Mouse (Mus musculus) ZHBTc4 (cell line): ENCODE results near the gene Papss1.
A peak's percentile ranks its signal among the peaks of the same experiment; 100 is the strongest.
"Not testable (repeated sequence)": the region's sequence is repeated elsewhere in the genome, so short reads cannot be mapped to it uniquely, and the experiment has no call there.

ENCODE experiments used
- DNase-seq: peaks from one replicate; pipeline ENCODE4 v3.0.0-alpha.2; 2011; ENCODE audit warnings: low read depth, low spot score

Papss1 gene

DNA sequence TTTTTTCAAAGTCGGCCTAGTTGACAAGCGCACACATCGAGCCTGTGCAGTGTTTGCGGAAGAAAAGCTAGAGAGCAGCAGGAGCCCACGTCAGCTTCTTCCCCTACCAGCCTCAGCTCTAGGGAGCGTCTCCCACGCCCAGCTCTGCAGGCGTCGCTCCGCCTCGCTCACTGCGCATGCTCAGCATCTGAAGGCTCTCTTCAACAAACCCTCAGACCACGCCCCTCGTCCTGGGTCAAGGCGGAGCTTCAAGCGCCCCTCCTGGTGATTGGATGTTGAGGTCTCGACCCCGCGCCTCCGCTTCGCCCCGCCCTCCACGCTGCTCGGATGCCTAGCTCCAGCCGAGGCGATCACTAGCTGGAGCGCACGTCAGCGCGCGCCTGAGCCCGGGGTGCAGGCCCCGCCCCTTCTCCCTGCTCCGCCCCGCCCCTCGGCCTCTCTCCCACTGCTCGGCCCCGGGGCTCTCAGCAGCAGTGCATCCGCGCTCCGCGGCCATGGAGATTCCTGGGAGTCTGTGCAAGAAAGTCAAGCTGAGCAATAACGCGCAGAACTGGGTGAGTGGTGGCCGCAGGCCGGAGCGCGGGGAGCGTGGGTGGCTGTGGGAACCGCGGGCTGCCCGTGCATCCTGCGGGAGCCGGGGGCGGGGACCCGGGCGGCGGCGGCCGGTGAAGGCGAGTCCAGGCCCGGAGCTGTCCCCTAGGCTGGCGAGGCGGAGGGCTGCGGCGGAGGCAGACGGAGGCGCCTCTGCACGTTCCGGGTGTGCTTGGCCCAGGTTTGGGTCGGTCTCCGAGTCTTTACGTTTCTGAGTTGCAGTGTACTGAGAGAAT is at the start of gene Papss1:
Papss1 (plus strand) TSS at position 339 of the 827 bp plus-strand sequence.
- DNase-seq = peak; percentile 100

DNA sequence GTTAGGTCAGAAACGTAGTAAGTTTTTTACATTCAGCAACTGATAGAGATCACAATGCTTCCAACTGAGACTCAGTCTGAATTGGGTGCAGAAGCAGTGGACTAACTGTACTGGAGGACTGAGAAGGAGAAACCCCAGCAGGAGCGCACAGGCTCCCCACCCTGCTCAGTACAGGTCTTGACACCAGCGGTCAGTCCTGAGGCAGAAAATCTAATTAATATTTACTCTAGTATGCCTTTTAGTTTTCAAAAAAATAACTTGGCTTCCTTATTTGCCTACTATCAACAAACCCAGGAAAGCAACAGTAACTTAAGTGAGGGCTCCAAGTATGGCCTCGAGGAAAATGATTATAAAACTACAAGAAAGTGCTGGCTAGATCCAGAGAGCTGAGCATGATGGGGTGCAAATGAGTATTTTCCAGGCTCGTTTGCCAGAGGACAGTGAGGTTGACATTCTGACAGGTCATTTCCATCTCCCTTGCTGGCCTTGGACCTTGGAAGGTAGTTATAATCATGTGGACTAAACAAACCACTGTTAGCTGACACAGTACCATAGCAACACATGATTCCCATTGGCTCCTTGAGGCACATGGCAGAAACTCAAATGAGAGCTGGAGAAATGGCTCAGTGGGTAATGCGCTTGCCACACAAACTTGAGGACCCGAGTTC is 48.1 kb upstream of the Papss1 start:
- DNase-seq = no peak

DNA sequence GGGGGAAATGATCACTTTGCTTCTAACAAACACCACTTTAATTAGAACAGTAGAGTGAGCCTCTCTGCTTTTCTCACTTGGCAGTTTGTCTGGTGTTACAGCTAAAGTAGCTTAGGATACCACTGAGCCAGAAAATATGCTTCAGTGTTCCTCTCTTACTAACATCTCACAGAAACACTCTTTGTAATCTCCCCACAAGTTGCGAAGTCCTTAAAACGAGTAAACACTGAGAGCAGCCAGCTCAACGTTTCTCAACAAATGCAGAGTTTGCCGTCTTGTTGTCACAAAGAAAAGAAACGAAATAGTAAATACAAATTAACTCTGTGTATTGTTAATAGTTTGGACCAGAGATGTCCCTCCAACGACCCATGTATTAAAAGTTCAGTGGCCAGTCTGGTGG is 46.8 kb upstream of the Papss1 start:
- no peak for DNase-seq

DNA sequence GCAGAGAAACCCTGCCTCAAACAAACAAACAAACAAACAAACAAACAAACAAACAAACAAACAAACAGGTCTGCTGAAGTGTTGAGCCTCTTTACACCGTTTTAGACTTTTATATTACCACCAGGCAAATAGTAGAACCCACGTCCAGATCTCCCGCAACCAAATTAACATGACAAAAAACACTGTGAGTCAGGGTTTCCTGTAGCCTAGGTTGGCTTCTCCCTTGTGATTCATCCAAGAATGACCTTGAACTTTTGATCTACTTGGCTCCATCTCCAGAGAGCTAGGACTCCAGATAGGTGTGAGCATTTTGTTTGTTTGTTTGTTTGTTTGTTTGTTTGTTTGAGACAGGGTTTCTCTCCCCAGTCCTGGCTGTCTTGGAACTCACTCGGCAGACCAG is 43.4 kb upstream of the Papss1 start:
- peak; percentile 66 for DNase-seq

DNA sequence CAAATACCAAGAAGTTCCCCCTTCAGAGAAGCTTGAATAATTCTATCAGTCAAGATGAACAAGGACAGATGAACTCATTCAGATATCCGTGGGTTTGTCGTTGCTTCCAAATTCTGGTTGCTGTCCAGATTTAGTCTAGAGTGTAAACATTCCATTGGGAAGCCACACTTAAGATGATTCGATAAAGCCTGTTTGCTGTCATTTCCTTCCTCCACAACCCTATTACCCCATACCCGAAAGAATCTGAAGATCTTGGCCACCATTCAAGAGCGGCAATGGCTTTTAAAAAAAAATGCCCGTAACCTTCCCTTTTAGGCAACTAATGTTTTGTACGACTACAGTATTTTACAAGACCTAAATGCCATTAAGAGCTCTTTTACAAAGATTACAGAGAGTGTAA is 42.3 kb upstream of the Papss1 start:
- no peak for DNase-seq

DNA sequence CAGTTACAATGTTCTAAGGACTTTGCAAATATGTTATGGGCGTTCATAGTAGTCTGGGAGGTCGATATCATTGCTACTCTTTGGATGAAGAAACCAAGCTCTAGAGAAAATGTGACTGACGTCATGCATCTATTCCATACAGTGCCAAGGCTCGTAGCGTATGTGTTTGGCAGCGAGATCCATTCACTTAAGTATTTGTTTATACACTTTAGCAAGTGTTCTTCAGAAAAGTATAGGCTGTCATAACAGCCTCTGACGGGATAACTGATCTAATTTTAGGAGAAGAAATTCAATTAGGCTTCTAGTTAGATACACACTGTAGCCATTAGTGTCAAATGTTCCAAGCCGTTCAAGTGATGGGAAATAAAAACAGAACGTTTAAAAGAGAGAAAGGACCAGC is 40.8 kb upstream of the Papss1 start:
- DNase-seq = no peak

DNA sequence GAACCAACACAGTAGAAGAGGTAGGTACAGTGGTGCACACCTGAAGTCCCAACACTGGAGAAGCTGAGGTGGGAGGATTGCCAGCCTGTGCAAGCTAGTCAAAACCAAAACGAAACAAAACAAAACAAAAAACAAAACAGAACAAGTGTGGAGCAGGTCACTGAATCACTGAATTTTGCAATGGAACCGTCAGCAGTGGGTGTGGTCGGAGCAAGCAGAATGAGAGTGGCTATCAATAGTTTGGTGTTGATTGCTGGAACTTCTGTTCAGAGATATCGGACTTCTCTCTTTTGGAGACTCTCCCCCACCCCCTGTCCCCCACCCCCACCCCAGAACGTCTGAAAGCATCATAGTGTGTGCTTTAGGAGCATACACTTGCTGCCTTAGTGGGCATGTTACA is 40.4 kb upstream of the Papss1 start:
- no peak for DNase-seq

DNA sequence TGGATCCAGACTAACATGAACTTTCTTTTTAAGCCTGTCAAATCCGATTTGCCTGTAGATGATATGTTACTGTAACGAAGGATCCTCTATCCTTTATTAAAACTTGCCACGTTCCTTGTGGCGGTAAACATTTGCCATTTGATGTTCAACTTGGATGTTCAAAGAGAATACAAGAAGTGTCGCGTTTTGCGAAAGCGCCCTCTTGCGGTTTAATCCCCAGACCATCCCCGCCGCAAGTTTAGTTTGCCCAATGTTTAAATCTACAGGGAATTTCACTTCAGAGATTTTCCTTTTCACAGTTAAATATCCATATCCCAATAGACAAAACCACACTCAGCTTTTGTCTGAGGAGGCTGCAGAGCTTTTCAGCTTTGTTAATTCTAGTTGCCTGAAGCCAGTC is 39.8 kb upstream of the Papss1 start:
- DNase-seq = peak; percentile 52

DNA sequence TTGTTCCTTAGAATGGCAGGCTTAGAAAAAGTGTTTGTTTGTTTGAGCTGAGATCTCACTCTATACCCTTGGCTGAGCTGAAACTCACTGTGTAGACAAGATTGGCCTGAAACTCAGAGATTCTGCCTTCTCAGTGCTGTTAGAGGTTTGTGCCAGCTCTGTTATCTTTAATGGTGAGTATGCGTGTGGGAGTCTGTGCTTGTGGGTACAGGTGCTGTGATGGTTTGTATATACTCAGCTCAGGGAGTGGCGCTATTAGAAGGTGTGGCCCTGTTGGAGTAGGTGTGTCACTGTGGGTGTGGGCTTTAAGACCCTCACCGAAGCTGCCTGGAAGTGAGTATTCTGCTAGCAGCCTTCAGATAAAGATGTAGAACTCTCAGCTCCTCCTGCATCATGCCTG is 39.3 kb upstream of the Papss1 start:
- DNase-seq = no peak

DNA sequence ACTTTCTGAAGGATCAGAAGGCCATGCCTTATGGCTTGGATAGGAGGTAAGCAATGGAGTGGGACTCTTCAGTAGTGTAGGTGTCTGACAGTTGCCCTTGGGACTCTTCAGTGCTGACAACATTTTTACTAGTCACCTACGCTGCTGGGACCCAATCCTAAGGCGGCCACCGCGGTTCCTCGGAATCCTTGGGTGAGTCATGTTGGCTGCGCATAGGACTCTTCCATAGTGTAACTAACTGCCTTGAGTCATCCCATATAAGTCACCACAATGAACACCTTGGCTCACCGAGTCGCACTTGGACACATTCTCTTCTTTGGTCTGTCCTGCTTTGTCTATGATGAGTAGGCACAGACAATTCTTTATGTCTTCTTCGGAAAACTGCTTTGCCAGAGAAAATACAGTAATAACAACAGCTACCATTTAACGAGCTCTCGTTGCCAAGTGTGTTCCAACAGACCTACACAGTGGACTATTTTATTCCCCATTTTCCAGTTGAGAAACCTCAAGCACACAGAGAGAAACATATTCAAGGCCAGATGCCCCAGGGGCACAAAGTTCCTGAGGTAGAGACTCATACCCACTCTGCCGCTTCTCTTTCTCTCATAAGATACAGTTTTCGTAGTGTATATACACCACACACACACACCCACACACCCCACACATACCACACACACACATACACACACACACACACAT is 23.2 kb upstream of the Papss1 start:
- no peak for DNase-seq

DNA sequence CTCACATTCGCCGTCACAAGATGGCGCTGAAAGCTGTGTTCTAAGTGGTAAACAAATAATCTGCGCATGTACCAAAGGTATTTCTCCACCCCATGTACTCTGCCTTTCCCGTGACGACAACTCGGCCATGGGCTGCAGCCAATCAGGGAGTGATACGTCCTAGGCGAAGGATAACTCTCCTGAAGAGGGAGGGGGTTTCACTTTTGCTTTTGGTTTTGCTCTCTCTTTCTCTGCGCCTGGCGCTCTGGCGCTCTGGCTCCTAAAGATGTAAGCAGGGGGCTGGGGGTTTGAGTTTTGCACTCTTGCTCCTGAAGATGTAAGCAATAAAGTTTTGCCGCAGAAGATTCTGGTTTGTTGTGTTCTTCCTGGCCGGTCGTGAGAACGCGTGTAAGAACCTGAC is 17.0 kb upstream of the Papss1 start:
- DNase-seq = not testable (repeated sequence)

DNA sequence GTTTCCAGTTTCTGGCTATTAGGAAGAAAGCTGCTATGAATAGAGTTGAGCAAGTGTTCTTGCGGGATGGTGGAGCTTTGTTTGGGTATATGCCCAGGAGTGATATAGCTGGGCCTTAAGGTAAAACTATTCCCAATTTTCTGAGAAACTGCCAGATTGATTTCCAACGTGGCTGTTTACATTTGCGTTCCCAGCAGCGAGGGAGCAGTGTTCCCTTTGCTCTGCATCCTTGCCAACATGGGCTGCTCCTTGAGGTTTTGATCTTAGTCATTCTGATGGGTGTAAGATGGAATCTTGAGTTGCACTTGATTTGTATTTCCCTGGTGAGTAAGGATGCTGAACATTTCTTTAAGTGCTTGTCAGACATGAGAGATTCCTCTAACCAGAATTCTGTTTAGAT is 14.5 kb upstream of the Papss1 start:
- DNase-seq = no peak

DNA sequence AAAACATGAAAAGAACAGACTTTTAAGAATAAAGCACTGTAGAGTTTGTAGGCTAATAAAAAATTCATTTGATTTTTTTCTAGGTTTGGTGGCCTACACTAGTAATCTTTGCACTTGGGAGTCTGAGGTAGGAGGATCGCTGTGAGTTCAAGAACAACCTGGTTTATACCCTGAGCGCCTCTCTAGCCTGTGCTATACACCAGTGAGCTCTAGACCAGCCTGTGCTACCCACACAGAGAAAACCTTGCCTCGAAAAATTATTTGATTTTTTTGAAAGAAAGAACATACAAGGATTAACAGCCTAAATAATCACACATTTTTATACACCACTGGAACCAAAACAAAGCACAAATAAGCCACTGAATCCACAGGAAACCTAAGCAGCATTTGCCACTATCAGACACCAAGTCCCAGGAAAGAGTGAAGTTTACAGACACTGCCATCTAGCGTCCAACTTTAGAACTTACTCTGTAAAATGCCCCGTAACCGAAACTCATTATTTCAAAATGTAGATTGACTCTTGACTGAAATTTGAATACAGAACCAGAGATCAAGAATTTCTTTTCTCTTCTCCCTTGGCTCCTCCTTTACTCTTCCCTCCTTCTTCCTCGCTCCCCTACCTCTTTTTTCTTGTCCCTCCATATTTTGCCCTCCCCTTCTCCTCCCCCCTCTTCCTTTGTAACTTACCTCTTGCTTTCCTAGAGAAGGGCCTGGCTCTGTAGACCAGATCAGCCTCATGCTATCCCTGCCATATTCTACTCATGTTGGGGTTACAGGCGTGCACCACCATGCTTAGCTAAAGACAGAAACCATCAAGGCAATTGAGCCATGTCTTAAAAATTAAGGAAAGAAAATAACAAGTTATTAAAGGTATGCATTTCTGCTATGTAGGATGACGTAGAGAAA is 12.0 kb upstream of the Papss1 start:
- DNase-seq = peak; percentile 62

DNA sequence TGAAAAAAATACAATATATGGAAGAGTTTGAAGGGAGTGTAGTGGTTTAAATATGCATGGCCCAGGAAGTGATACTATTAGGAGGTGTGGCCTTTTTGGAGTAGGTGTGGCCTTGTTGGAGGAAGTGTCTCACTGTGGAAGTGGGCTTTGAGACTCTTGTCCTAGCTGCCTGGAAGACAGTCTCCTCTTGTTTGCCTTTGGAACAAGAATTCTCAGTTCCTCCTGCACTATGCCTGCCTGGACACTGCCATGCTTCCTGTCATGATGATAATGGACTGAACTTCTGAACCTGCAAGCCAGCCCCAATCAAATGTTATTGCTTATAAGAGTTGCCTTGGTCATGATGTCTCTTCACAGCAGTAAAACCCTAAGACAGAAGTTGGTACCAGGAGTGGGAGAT is 8.8 kb upstream of the Papss1 start:
- DNase-seq = no peak

DNA sequence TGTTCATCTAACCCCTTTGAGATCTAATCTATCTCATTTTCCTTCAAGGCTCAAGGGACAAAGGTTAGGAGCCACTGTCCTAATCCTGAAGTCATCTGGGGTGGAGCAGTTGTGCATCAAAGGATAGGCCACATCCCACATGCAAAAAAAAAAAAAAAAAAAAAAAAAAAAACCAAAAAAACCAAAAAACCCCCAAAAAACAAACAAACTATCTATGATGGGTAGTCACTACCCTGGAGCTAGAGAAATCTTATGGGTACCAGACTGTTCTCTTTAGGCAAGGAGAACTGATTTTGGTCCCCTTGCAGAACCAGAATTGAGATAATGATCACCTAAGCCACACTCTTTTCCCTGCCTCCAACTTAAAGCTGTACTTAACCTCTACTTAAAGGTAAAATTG is 3.0 kb upstream of the Papss1 start:
- no peak for DNase-seq

DNA sequence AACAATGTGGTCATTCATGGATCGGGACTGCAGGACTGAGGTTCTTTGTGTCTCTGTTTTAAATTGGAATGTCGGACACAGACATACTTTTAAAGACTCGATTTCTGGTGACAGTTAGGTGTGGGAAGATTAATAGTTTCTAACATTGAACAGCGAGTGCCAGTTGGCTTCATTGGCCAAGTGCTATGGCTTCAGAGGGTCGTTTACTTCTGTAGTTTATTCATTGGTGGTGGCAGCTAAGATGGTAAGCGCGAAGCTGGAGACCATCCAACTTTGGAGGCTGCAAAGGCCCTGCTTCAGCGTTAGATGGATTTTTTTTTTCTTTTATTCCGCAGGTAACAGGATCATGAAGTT is 666 bp downstream of the Papss1 start:
- DNase-seq = no peak

DNA sequence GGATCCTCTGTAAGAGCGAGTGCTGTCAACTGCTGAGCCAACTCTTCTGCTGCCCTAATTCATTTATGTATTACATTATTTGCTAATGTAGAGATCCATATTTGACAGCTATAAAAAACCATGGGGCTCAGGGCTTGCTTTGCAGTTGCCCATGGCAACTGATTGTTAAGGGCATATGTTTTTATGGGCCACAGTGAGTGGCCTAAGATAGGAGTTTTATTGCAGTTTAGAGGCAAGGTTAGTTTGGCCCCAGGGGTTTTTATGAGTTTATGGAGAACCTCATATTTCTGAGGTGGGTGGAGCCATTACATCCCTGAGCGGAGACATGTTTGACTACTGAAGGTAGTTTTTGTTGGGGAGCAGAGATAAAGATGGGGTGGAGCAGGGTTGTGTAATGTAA is 1.7 kb downstream of the Papss1 start:
- no peak for DNase-seq

DNA sequence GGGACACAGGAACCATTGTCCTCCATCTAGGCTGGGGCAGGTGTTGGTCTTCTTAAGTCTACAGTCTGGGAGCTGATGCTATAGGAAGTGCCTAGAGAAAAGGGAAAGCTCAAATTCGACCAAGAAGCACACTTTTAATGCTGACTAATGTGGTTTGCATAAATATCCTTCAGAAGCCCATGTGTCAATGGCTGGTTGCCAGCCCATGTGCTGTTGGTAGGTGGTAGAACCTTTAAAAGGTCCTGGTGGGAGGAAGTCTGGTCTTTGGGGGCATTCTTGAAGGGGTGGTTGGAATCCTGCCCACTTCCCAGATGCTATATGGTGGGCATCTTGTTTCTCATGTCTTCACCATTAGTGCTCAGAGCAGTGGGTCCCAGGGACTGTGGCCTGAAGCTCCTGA is 5.9 kb downstream of the Papss1 start:
- DNase-seq = no peak

DNA sequence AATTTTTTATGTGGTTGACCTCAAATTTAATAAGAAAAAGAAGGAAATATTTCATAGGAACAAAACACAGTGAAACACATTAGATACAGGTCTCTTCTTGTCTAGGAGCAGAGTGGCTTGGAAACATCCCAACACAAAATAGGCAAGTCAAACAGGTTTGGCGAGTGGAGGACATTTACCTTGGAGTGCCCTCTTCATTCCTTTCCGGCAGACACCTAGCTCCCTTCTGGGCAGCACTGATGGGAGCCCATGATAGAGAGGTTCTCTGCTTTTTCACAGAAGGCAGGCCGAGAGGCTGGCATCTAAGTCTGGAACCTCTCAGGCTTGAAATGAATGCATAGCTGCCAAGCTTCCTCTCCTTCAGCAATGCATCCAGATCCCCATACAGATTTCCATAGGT is 9.0 kb downstream of the Papss1 start:
- DNase-seq = no peak

DNA sequence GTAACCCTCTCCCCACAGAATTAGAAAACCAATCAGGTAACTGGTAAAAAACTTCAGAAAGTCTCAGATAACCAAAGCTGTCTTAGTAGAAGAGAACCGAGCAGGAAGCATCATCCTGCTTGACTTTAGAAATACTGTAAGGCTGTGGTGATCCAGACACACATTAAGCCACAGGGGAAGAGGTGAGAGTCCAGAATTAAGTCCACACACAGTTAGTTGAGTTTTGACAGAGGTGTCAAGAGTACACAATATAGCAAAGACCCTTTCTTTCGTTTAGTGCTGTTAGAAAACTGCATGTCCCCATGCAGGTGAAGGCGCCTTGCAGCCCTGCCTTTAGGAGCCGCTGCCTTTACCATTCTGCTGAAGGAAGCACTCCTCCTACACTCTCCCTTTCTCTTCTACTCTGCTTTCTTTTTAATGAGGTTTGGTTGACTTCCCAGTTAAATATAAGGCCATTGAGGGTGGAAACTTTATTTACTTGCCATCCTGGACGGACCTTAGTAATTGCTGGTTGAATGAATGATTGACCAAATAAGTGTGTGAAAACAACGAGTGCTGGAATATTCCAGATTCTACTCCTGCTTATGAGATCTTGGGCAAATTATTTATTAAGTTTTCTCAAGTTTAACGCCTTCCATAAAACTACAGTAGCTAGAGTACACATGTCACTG is 14.0 kb downstream of the Papss1 start:
- no peak for DNase-seq

DNA sequence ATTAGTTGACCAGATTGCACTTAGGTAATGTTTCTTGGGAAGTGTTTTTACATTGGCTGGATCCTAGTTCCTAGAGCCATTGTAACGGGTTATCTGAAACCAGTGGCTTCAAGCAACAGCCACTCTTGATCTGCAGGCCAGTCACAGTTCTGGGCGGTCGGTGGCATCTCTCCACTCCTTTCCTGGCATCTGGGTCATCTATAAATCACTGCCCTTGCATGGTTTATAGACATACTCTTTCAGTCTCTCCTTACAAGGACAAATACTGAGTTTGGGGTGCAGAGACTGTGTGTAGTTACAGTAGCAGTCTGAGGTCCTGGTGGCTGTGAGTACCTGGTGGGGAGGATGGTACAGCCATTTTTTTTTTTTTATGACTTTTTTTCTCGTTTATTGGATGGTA is 15.5 kb downstream of the Papss1 start:
- no peak for DNase-seq
